Mouse (Mus musculus) small intestine, adult 2 months (tissue): ENCODE measurements at regions not wholly inside any gene's neighbourhood (a gene's known extent, or its start where the extent isn't known, plus 50 kb on each side); places are given as distances from the start of the nearest gene placed in this dataset.

Experiments used
- CTCF ChIP-seq: fragments of 200-500 bp; IDR thresholded peaks from 2 replicates; pipeline ENCODE4 v1.5.1; 2012; ENCODE audit warnings: low read depth, mild to moderate bottlenecking, control low read depth, inconsistent platforms, low read length, moderate library complexity, mixed read lengths; ENCODE audit not compliant: insufficient replicate concordance, insufficient read length; ENCODE audit errors: extremely low read depth
- POLR2A ChIP-seq: fragments of 200-500 bp; IDR thresholded peaks from 2 replicates; pipeline ENCODE4 v1.6.1; 2012; ENCODE audit warnings: low read depth, mild to moderate bottlenecking, control low read depth, inconsistent platforms, low read length, moderate library complexity

- no peak for TF ChIP-seq CTCF
- no peak for TF ChIP-seq POLR2A
These were observed 603.5 kb upstream of the Arpp21 start for GRCm38 (mm10) chr9:112839071-112839793.
